Mouse (Mus musculus) heart, postnatal 14 days (tissue): ENCODE data around the gene 4930595D18Rik. TPM values are rescaled to one million over a fixed set of nuclear protein-coding genes. Genes with fewer than 3 reads are reported as not detected.

Source experiments
- DNase-seq, 2 experiments: peaks; one replicate each; pipeline ENCODE4 v3.0.0; 2021 to 2022
- intact Hi-C: fragments of 180-260 bp; cut with DNase I; formaldehyde crosslinking; loops from one replicate; pipeline ENCODE4 v1.15.1; 2025
- long read RNA-seq, 2 experiments: library from polyadenylated mRNA; stranded (forward); transcript quantifications; one replicate each; pipeline ENCODE4 v2.0.0; 2021
- total RNA-seq, 2 experiments: library from RNA; stranded (reverse); gene quantifications; 2 replicates each; pipeline ENCODE4 v1.2.3; 2021

4930595D18Rik gene
- not detected for total RNA-seq
- long read RNA-seq, experiment 1 = 0 reads
- long read RNA-seq, experiment 2, partial matches to known transcripts = 0 of 1 reads
- long read RNA-seq, experiment 2, other reads (novel, unspliced or antisense) = 1 of 1 reads

- intact Hi-C loops = no loop called here
- no peak for DNase-seq
These were observed at the start of gene 4930595D18Rik for GRCm38 (mm10) chr12:111184476-111184875. TSS of gene 4930595D18Rik (minus strand) at chr12:111184491.

DNA sequence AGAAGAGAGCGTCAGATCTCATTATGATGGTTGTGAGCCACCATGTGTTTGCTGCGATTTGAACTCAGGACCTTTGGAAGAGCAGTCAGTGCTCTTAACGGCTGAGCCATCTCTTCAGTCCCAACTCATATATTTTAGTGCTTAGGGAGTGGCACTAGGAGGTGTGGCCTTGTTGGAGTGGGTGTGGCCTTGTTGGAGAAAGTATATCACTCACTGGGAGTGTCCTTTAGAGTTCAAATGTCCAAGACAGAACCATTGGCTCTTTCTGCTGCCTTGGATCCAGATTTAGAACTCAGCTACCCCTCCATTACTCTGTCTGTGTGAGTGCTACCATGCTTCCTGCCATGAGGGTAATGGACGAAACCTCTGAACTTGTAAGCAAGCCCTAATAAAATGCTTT is 49.5 kb upstream of the 4930595D18Rik start:
- intact Hi-C loops = no loop called here

DNA sequence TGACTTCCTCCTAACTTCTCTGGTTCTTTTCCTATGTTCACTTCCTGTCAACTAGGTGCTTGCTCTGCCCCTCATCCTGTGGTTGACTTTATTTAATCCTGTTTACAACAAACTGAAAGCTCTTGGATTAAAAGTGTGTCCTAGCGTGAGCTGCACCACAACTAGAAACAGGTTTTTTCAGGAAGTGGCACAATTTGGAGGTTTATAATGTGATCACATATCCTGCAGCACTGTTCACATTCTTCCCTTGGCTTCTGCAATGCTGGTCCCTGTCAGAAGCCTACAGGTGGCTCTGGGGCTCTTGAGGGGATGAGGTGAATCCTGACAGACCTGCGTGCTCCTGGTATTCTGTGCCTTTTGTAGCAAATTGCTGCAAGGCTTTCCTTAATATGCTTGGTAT is 46.5 kb upstream of the 4930595D18Rik start:
- no peak for DNase-seq
- intact Hi-C loops = no loop called here

More for the DNA sequence above, 49.5 kb upstream of the 4930595D18Rik start:
- DNase-seq = no peak

DNA sequence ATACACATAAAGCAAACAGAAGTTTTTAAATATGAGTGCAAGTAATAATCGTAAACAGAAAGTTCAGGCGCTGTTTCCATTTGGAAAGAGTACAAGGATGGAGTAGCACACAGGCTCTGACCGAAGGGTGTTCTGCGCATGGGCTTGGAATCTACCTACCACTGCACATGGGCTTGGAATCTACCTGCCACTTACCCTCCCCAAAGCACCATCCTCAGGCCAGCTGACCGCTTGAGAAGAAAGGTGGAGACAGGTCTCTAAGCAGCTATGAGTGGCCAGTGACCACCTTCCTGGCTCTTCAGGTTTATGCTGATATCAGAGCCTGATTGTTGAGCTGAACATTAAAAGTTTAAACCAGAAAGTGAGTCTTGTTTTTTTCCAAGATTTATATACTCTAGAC is 44.2 kb upstream of the 4930595D18Rik start:
- intact Hi-C loops = no loop called here

GRCm38 (mm10) chr12:111227410-111227809 is 43.1 kb upstream of the 4930595D18Rik start:
- intact Hi-C loops = no loop called here
- no peak for DNase-seq

More for the DNA sequence above, 44.2 kb upstream of the 4930595D18Rik start:
- no peak for DNase-seq

- no peak for DNase-seq
- intact Hi-C loops = no loop called here
These were observed 41.0 kb upstream of the 4930595D18Rik start for GRCm38 (mm10) chr12:111225197-111225780.

GRCm38 (mm10) chr12:111218867-111219266 is 34.6 kb upstream of the 4930595D18Rik start:
- intact Hi-C loops = no loop called here
- DNase-seq = no peak

DNA sequence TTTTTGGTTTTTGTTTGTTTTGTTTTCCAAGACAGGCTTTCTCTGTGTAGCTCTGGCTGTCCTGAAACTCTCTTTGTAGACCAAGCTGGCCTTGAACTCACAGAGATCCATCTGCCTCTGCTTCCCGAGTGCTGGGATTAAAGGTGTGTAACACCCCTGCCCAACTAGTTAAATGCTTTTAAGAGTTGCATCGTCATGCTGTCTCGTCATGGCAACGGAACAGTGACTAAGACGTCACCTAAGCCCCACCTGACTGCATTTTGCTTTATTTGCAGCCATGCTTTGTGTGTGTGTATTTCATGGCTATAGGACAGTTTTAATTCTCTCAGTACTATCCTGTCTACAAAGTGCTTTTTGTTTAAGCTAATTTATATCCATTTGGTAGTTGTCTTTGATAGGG is 27.4 kb upstream of the 4930595D18Rik start:
- intact Hi-C loops = no loop called here
- no peak for DNase-seq

DNA sequence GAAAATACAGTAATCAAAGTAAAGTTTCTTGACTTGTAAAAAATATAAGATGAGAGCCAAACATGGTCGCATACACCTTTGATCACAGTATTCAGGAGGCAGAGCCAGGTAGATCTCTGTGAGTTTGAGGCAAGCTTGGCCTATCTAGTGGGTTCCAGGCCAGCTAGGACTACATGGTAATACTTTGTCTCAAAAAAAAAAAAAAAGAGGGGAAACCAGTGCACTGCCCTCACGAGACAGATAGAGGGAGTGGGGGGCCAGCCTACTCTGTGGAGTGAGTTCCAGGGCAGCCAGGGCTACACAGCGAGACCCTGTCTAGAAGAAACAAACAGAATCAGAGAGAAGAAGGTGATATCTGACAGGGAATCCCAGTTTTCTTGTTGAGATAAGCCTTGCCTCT is 23.4 kb upstream of the 4930595D18Rik start:
- intact Hi-C loops = no loop called here
- no peak for DNase-seq

DNA sequence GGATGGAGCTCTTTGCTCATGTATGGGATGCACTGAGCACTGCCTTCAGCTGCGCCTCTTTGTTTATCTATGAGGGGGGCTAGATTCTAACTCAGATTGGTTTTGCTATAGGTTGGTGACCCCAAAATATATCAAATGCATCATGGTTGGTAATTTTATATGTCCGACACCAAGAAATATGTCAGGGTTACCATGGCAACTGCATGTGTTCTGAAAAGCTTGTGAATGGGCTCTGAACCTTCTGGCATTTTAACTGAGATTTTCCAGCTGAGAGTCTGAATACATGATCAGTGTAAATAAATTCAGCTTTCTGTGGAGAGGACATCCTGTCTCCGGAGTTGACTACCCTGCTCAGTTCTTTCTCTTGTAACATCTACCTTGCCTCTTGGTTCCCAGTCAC is 19.7 kb upstream of the 4930595D18Rik start:
- intact Hi-C loops = no loop called here
- DNase-seq = no peak

- no peak for DNase-seq
- intact Hi-C loops = no loop called here
These were observed 18.8 kb upstream of the 4930595D18Rik start for GRCm38 (mm10) chr12:111203076-111203475.

GRCm38 (mm10) chr12:111196548-111196947 is 12.3 kb upstream of the 4930595D18Rik start:
- intact Hi-C loops = no loop called here
- DNase-seq = no peak

- DNase-seq = no peak
- intact Hi-C loops = no loop called here
These were observed 9.0 kb upstream of the 4930595D18Rik start for GRCm38 (mm10) chr12:111193331-111193730.

- DNase-seq = no peak
- intact Hi-C loops = no loop called here
These were observed 8.5 kb upstream of the 4930595D18Rik start for GRCm38 (mm10) chr12:111192777-111193176.

GRCm38 (mm10) chr12:111190891-111191290 is 6.6 kb upstream of the 4930595D18Rik start:
- DNase-seq = peak in 1 of 2 experiments; percentile 11
- intact Hi-C loops = no loop called here

DNA sequence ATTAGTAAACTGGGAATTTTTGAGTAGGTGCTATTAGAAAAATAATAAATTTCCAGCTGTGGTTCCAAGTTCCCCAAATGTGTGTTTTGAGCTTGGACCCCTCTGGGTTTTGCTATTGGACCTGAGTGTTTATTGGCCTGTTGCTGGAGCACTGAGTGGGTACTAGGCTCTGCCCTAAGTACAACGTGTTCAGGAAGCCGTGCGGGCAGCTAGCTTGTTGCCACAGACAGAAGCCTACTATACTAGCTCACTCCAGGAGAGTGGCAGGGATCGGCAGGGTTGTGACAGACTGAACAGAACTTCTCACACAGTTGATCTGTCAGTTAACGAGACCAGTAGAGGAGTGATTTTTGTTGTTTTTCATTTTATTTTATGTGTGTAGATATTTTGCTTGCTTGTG is 6.1 kb upstream of the 4930595D18Rik start:
- no peak for DNase-seq
- intact Hi-C loops = no loop called here

GRCm38 (mm10) chr12:111188295-111188694 is 4.0 kb upstream of the 4930595D18Rik start:
- intact Hi-C loops = no loop called here
- no peak for DNase-seq

GRCm38 (mm10) chr12:111186986-111187385 is 2.7 kb upstream of the 4930595D18Rik start:
- intact Hi-C loops = no loop called here
- no peak for DNase-seq

GRCm38 (mm10) chr12:111182378-111182777 is 1.9 kb downstream of the 4930595D18Rik start:
- DNase-seq = no peak
- intact Hi-C loops = no loop called here

- intact Hi-C loops = no loop called here
- no peak for DNase-seq
These were observed 2.4 kb downstream of the 4930595D18Rik start for GRCm38 (mm10) chr12:111181848-111182247.

- intact Hi-C loops = no loop called here
- DNase-seq = no peak
These were observed 5.5 kb downstream of the 4930595D18Rik start for GRCm38 (mm10) chr12:111178772-111179171.

DNA sequence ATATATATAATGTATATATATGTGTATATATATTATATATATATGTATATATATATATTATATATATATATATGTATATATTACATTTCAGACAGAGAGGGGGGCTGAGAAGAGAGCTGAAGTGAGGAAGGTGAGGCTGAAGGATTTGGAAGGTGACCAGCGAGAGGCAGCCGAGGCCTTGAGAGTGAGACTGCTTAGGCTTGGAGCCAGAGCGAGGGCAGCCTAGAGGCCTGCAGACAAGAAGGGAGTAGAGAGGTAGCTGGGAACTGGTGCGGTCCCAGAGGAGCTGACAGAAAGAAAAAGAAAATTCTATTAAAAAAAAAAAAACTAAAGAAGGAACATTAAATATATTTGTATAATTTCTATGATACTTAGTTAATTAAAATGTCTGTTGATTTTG is 15.4 kb downstream of the 4930595D18Rik start:
- intact Hi-C loops = loop anchor here (5.0 kb wide), 1 partner anchor 82 kb away; no protein-coding TSS in a partner anchor
- no peak for DNase-seq
